Mouse (Mus musculus) MEL (cell line): Measurements from ENCODE around the gene Slc35d2. TPM values are rescaled to one million over a fixed set of nuclear protein-coding genes. Genes with fewer than 3 reads are reported as not detected.

Source experiments
- DNase-seq: peaks from one replicate; pipeline ENCODE4 v3.0.0; 2011; ENCODE audit warnings: low read depth, low spot score
- H3K27ac ChIP-seq: 2 replicates; pipeline ENCODE4 v1.5.1; 2012; ENCODE audit warnings: low read depth, mild to moderate bottlenecking, control low read depth, low read length, moderate library complexity; ENCODE audit not compliant: control insufficient read depth
- H3K27me3 ChIP-seq, 2 experiments: fragments of 150-350 bp in 1 of 2; sonication (generic) in 1 of 2; 2 replicates each; pipeline ENCODE4 v1.6.1; 2012; ENCODE audit warnings: low read length in 2 of 2, mild to moderate bottlenecking in 2 of 2, improper control_type of control experiment in 1 of 2, moderate library complexity in 1 of 2; ENCODE audit not compliant: insufficient read depth in 2 of 2, control insufficient read depth in 1 of 2
- H3K36me3 ChIP-seq, 2 experiments: 2 replicates each; pipeline ENCODE4 v1.6.1; 2012 to 2014; ENCODE audit warnings: low read length in 2 of 2, improper control_type of control experiment in 1 of 2, inconsistent platforms in 1 of 2, mild to moderate bottlenecking in 1 of 2; ENCODE audit not compliant: insufficient read depth in 2 of 2, control insufficient read depth in 1 of 2
- H3K4me1 ChIP-seq, 2 experiments: fragments of 150-350 bp in 1 of 2; sonication (generic) in 1 of 2; 2 replicates each; pipeline ENCODE4 v1.6.1; 2012; ENCODE audit warnings: low read length in 2 of 2, improper control_type of control experiment in 1 of 2, mild to moderate bottlenecking in 1 of 2; ENCODE audit not compliant: insufficient read depth in 2 of 2, control insufficient read depth in 1 of 2
- H3K4me3 ChIP-seq, 2 experiments: fragments of 150-350 bp in 1 of 2; sonication (generic) in 1 of 2; 2 replicates each; pipeline ENCODE4 v1.5.1; 2012; ENCODE audit warnings: low read depth in 2 of 2, low read length in 2 of 2, mild to moderate bottlenecking in 2 of 2, moderate library complexity in 2 of 2, control low read depth in 1 of 2, improper control_type of control experiment in 1 of 2; ENCODE audit not compliant: control insufficient read depth in 1 of 2, insufficient read depth in 1 of 2
- H3K79me2 ChIP-seq: 2 replicates; pipeline ENCODE4 v1.6.1; 2012; ENCODE audit warnings: mild to moderate bottlenecking, low read length, moderate library complexity; ENCODE audit not compliant: control insufficient read depth, poor library complexity, insufficient read depth
- H3K9ac ChIP-seq: 2 replicates; pipeline ENCODE4 v1.6.1; 2012; ENCODE audit warnings: low read depth, mild to moderate bottlenecking, control low read depth, low read length, moderate library complexity; ENCODE audit not compliant: control insufficient read depth, poor library complexity, severe bottlenecking
- H3K9me3 ChIP-seq: fragments of 150-350 bp; sonication (generic); replicated peaks from 2 replicates; pipeline ENCODE4 v1.6.1; 2012; ENCODE audit warnings: mild to moderate bottlenecking, low read length, improper control_type of control experiment, moderate library complexity; ENCODE audit not compliant: insufficient read depth
- CHD2 ChIP-seq: IDR thresholded peaks from 2 replicates; pipeline ENCODE4 v1.6.1; 2011; ENCODE audit warnings: low read length, improper control_type of control experiment
- CTCF ChIP-seq, 3 experiments: IDR thresholded peaks in 2 of 3; conservative IDR thresholded peaks in 1 of 3; 2 replicates each; pipeline ENCODE4 v1.5.1; 2011 to 2012; ENCODE audit warnings: low read length in 3 of 3, low read depth in 2 of 3, mild to moderate bottlenecking in 2 of 3, improper control_type of control experiment in 1 of 3, inconsistent platforms in 1 of 3, mixed read lengths in 1 of 3, moderate library complexity in 1 of 3; ENCODE audit not compliant: control insufficient read depth in 1 of 3, insufficient read depth in 1 of 3, poor library complexity in 1 of 3, severe bottlenecking in 1 of 3
- ELF1 ChIP-seq: IDR thresholded peaks from 2 replicates; pipeline ENCODE4 v1.6.1; 2014; ENCODE audit warnings: low read depth, mild to moderate bottlenecking, inconsistent platforms, low read length, improper control_type of control experiment, moderate library complexity
- EP300 ChIP-seq, 2 experiments: IDR thresholded peaks; 2 replicates each; pipeline ENCODE4 v1.6.1; 2011; ENCODE audit warnings: improper control_type of control experiment in 2 of 2, low read length in 2 of 2, low read depth in 1 of 2, mild to moderate bottlenecking in 1 of 2
- GABPA ChIP-seq: IDR thresholded peaks from 2 replicates; pipeline ENCODE4 v1.6.1; 2012; ENCODE audit warnings: low read depth, mild to moderate bottlenecking, inconsistent platforms, low read length, improper control_type of control experiment, moderate library complexity
- GATA1 ChIP-seq: IDR thresholded peaks from 2 replicates; pipeline ENCODE4 v1.6.1; 2011; ENCODE audit warnings: low read depth, low read length, improper control_type of control experiment
- HCFC1 ChIP-seq: IDR thresholded peaks from 2 replicates; pipeline ENCODE4 v1.6.1; 2012; ENCODE audit warnings: low read depth, mild to moderate bottlenecking, inconsistent platforms, low read length, improper control_type of control experiment, moderate library complexity
- JUND ChIP-seq: IDR thresholded peaks from 2 replicates; pipeline ENCODE4 v1.6.1; 2011; ENCODE audit warnings: low read depth, mild to moderate bottlenecking, improper control_type of control experiment, low read length
- KAT2A ChIP-seq: conservative IDR thresholded peaks from 2 replicates; pipeline ENCODE4 v1.6.1; 2012; ENCODE audit warnings: low read depth, low read length, improper control_type of control experiment, inconsistent platforms
- MAZ ChIP-seq: IDR thresholded peaks from 2 replicates; pipeline ENCODE4 v1.6.1; 2012; ENCODE audit warnings: low read depth, mild to moderate bottlenecking, inconsistent platforms, low read length, improper control_type of control experiment
- MEF2A ChIP-seq: IDR thresholded peaks from 2 replicates; pipeline ENCODE4 v1.6.1; 2014; ENCODE audit warnings: low read depth, mild to moderate bottlenecking, inconsistent platforms, low read length, improper control_type of control experiment; ENCODE audit not compliant: poor library complexity, insufficient replicate concordance, severe bottlenecking; ENCODE audit errors: extremely low read depth
- MYB ChIP-seq: IDR thresholded peaks from 2 replicates; pipeline ENCODE4 v1.6.1; 2011; ENCODE audit warnings: mild to moderate bottlenecking, low read depth, low read length, improper control_type of control experiment
- MYC ChIP-seq: IDR thresholded peaks from 2 replicates; pipeline ENCODE4 v1.6.1; 2011; ENCODE audit warnings: low read depth, mild to moderate bottlenecking, low read length, improper control_type of control experiment, moderate library complexity
- NELFE ChIP-seq: IDR thresholded peaks from 2 replicates; pipeline ENCODE4 v1.6.1; 2011; ENCODE audit warnings: low read depth, low read length, improper control_type of control experiment
- NRF1 ChIP-seq: IDR thresholded peaks from 2 replicates; pipeline ENCODE4 v1.6.1; 2014; ENCODE audit warnings: low read depth, mild to moderate bottlenecking, inconsistent platforms, low read length, improper control_type of control experiment, moderate library complexity; ENCODE audit not compliant: poor library complexity, insufficient read depth, severe bottlenecking
- POLR2A ChIP-seq, 2 experiments: IDR thresholded peaks; 2 replicates each; pipeline ENCODE4 v1.6.1; 2011 to 2012; ENCODE audit warnings: low read length in 2 of 2, mild to moderate bottlenecking in 2 of 2, control low read depth in 1 of 2, improper control_type of control experiment in 1 of 2, low read depth in 1 of 2, moderate library complexity in 1 of 2; ENCODE audit not compliant: control insufficient read depth in 1 of 2, insufficient read depth in 1 of 2, poor library complexity in 1 of 2
- POLR2AphosphoS2 ChIP-seq: IDR thresholded peaks from 2 replicates; pipeline ENCODE4 v1.6.1; 2011; ENCODE audit warnings: low read length, improper control_type of control experiment
- POLR2AphosphoS5 ChIP-seq: IDR thresholded peaks from 2 replicates; pipeline ENCODE4 v1.6.1; 2012; ENCODE audit warnings: low read depth, borderline replicate concordance, mild to moderate bottlenecking, inconsistent platforms, low read length, moderate library complexity, mixed read lengths
- RAD21 ChIP-seq: IDR thresholded peaks from 2 replicates; pipeline ENCODE4 v1.6.1; 2011; ENCODE audit warnings: mild to moderate bottlenecking, low read depth, low read length, improper control_type of control experiment
- RCOR1 ChIP-seq: IDR thresholded peaks from 2 replicates; pipeline ENCODE4 v1.6.1; 2012; ENCODE audit warnings: low read depth, mild to moderate bottlenecking, inconsistent platforms, low read length, improper control_type of control experiment
- SIN3A ChIP-seq: IDR thresholded peaks from 2 replicates; pipeline ENCODE4 v1.6.1; 2012; ENCODE audit warnings: low read length, improper control_type of control experiment, inconsistent platforms
- SMC3 ChIP-seq: IDR thresholded peaks from 2 replicates; pipeline ENCODE4 v1.6.1; 2011; ENCODE audit warnings: low read depth, low read length, improper control_type of control experiment
- TBP ChIP-seq: IDR thresholded peaks from 2 replicates; pipeline ENCODE4 v1.8.0; 2011; ENCODE audit warnings: low read depth, low read length, improper control_type of control experiment
- TCF12 ChIP-seq: IDR thresholded peaks from 2 replicates; pipeline ENCODE4 v1.6.1; 2014; ENCODE audit warnings: low read depth, mild to moderate bottlenecking, inconsistent platforms, low read length, improper control_type of control experiment, moderate library complexity
- UBTF ChIP-seq: IDR thresholded peaks from 2 replicates; pipeline ENCODE4 v1.6.1; 2012; ENCODE audit warnings: low read depth, mild to moderate bottlenecking, inconsistent platforms, low read length, improper control_type of control experiment, moderate library complexity, borderline replicate concordance; ENCODE audit not compliant: insufficient read depth
- USF1 ChIP-seq: IDR thresholded peaks from 2 replicates; pipeline ENCODE4 v1.6.1; 2014; ENCODE audit warnings: low read depth, mild to moderate bottlenecking, inconsistent platforms, low read length, improper control_type of control experiment, moderate library complexity
- USF2 ChIP-seq, 2 experiments: IDR thresholded peaks; 2 replicates each; pipeline ENCODE4 v1.6.1; 2011 to 2012; ENCODE audit warnings: improper control_type of control experiment in 2 of 2, low read length in 2 of 2, borderline replicate concordance in 1 of 2, inconsistent platforms in 1 of 2, low read depth in 1 of 2, mild to moderate bottlenecking in 1 of 2; ENCODE audit not compliant: insufficient read depth in 1 of 2
- ZC3H11A ChIP-seq: IDR thresholded peaks from 2 replicates; pipeline ENCODE4 v1.6.1; 2012; ENCODE audit warnings: low read depth, mild to moderate bottlenecking, inconsistent platforms, low read length, improper control_type of control experiment
- ZKSCAN1 ChIP-seq: IDR thresholded peaks from 2 replicates; pipeline ENCODE4 v1.6.1; 2012; ENCODE audit warnings: low read depth, mild to moderate bottlenecking, inconsistent platforms, low read length, improper control_type of control experiment, moderate library complexity
- ZMIZ1 ChIP-seq: IDR thresholded peaks from 2 replicates; pipeline ENCODE4 v1.6.1; 2012; ENCODE audit warnings: low read depth, mild to moderate bottlenecking, inconsistent platforms, low read length, improper control_type of control experiment, moderate library complexity
- ZNF384 ChIP-seq: IDR thresholded peaks from 2 replicates; pipeline ENCODE4 v1.6.1; 2012; ENCODE audit warnings: low read depth, mild to moderate bottlenecking, inconsistent platforms, low read length, improper control_type of control experiment
- polyA plus RNA-seq, 2 experiments: library from polyadenylated mRNA; stranded (reverse) in 1 of 2; unstranded in 1 of 2; fragments of >175 nt in 1 of 2; fragments of >200 nt in 1 of 2; gene quantifications; 2 replicates each; pipeline versions ENCODE4 v1.2.1 to v1.2.4; 2012; ENCODE audit warnings: low replicate concordance in 2 of 2, low read depth in 1 of 2; ENCODE audit not compliant: insufficient read length in 2 of 2, insufficient read depth in 1 of 2, missing spikeins in 1 of 2
- total RNA-seq: library from RNA; depleted of rRNA; stranded (reverse); fragments of 300-350 nt; gene quantifications from 2 replicates; pipeline ENCODE4 v1.2.3, GENCODE M21; 2012

The Slc35d2 gene
- total and polyA plus RNA-seq, 3 experiments, result 3.9 to 11.6 TPM; not detected in 1

GRCm38 (mm10) chr13:64161916-64162611 is 32.9 kb upstream of the Slc35d2 start (continued):
- TF ChIP-seq MEF2A, result no peak
- no peak for TF ChIP-seq JUND
- TF ChIP-seq, all 39 proteins: peak for 8

GRCm38 (mm10) chr13:64161548-64161915 is 32.4 kb upstream of the Slc35d2 start, which contains the start of gene Habp4:
Gene Habp4, plus strand, starts transcription at chr13:64161824.
- TF ChIP-seq SIN3A (peak; percentile 43; the same call in 1 of the 2 replicates), SMC3 (no peak), GABPA (no peak), MYC (no peak), POLR2AphosphoS2 (no peak), KAT2A (no peak), ZC3H11A (no peak), CTCF (IDR thresholded peaks at IDR 0.05 in 2 of 3, conservative IDR thresholded peaks at IDR 0.05 in 1 of 3; ENCODE audit: control insufficient read depth in 1 of 3, insufficient read depth in 1 of 3, low read depth in 2 of 3, low read length in 3 of 3, poor library complexity in 1 of 3, severe bottlenecking in 1 of 3) (no peak), ZNF384 (no peak), UBTF (no peak), ZKSCAN1 (no peak), RCOR1 (no peak), CHD2 (no peak), TCF12 (no peak), USF1 (0 out of 2 replicates have a peak, but pooled peaks have one; percentile 8), NELFE (no peak), GATA1 (no peak), MAZ (peak; percentile 76), MEF2A (no peak), POLR2A (IDR thresholded peaks at IDR 0.05; ENCODE audit: control insufficient read depth in 1 of 2, insufficient read depth in 1 of 2, low read depth in 1 of 2, low read length in 2 of 2, poor library complexity in 1 of 2) (no peak), TBP (peak; percentile 33; the same call in 1 of the 2 replicates), USF2 (IDR thresholded peaks at IDR 0.05; ENCODE audit: borderline replicate concordance in 1 of 2, insufficient read depth in 1 of 2, low read depth in 1 of 2, low read length in 2 of 2) (no peak), NRF1 (peak; percentile 39; the same call in 1 of the 2 replicates), RAD21 (no peak), EP300 (IDR thresholded peaks at IDR 0.05; ENCODE audit: low read depth in 1 of 2, low read length in 2 of 2) (no peak), HCFC1 (no peak), ZMIZ1 (no peak), POLR2AphosphoS5 (no peak), ELF1 (no peak), MYB (no peak)
- peak; percentile 98 for DNase-seq
- H3K4me3 ChIP-seq, result peak within 1 kb of the TSS; percentile 74 to 99
- H3K27ac ChIP-seq, result peak within 1 kb of the TSS; percentile 23
- H3K9ac ChIP-seq, result peak within 1 kb of the TSS; percentile 82
- H3K4me1 ChIP-seq, result peaks cover 0 to 10% of the 10 kb centered on the region in 2 experiments; a peak in 3 of 4 replicates
- peaks cover 6 to 29% of the 10 kb centered on the region in 2 experiments for H3K27me3 ChIP-seq
- no peaks in the 10 kb centered on the region for H3K9me3 ChIP-seq
- no peaks in the 10 kb centered on the region for H3K79me2 ChIP-seq
- no peaks in the 10 kb centered on the region for H3K36me3 ChIP-seq
